Mouse (Mus musculus) heart, embryonic 16.5 days (tissue): ENCODE results near the gene Pcare. TPM values are rescaled to one million over a fixed set of nuclear protein-coding genes. Genes with fewer than 3 reads are reported as not detected.
A peak's percentile ranks its signal among the peaks of the same experiment; 100 is the strongest.

Source experiments
- ATAC-seq: fragments of 200-750 bp; cut with Nextera tagmentation; replicated peaks from 2 replicates; pipeline ENCODE4 v1.8.0; 2017; ENCODE audit warnings: moderate number of reproducible peaks; ENCODE audit not compliant: insufficient read depth, low FRiP score; ENCODE audit errors: extremely low read depth
- H3K27ac ChIP-seq: fragments of 300-500 bp; sonication (generic); 2 replicates; pipeline ENCODE4 v1.5.1; 2014; ENCODE audit warnings: mild to moderate bottlenecking, low read length, control low read depth, moderate library complexity
- H3K27me3 ChIP-seq: fragments of 300-500 bp; sonication (generic); 2 replicates; pipeline ENCODE4 v1.6.1; 2014; ENCODE audit warnings: low read length, mixed read lengths; ENCODE audit not compliant: control insufficient read depth, insufficient read depth
- H3K36me3 ChIP-seq: fragments of 300-500 bp; sonication (generic); 2 replicates; pipeline ENCODE4 v1.6.1; 2014; ENCODE audit not compliant: control insufficient read depth, insufficient read depth
- H3K4me1 ChIP-seq: fragments of 300-500 bp; sonication (generic); 2 replicates; pipeline ENCODE4 v1.6.1; 2014; ENCODE audit warnings: low read length, mixed read lengths; ENCODE audit not compliant: control insufficient read depth, insufficient read depth
- H3K4me2 ChIP-seq: fragments of 300-500 bp; sonication (generic); 2 replicates; pipeline ENCODE4 v1.6.1; 2014; ENCODE audit warnings: low read depth, mild to moderate bottlenecking, control low read depth, low read length
- H3K4me3 ChIP-seq: fragments of 300-500 bp; sonication (generic); 2 replicates; pipeline ENCODE4 v1.5.1; 2014; ENCODE audit warnings: mild to moderate bottlenecking, control low read depth, low read length
- H3K9ac ChIP-seq: fragments of 300-500 bp; sonication (generic); 2 replicates; pipeline ENCODE4 v1.6.1; 2014; ENCODE audit warnings: low read length, control low read depth
- H3K9me3 ChIP-seq: fragments of 300-500 bp; sonication (generic); replicated peaks from 2 replicates; pipeline ENCODE4 v1.6.1; 2016; ENCODE audit warnings: low read length; ENCODE audit not compliant: control insufficient read depth
- WGBS: fragments of 180-500 bp; shearing (Covaris S2); extraction: QIAGEN DNeasy Blood & Tissue Kit; methylation state at CpG from one replicate; pipeline ENCODE4 v1.1.7; 2014; 5-methylcytosine and 5-hydroxymethylcytosine counted together
- polyA plus RNA-seq: library from polyadenylated mRNA; unstranded; fragments of >200 nt; fragmentation: Nextera tagmentation; extraction: Ambion mirVana; gene quantifications from 2 replicates; pipeline ENCODE4 v1.2.1, GENCODE M21; 2015

Pcare gene
- polyA plus RNA-seq, 1 experiment from 2014 or later = 0.03 TPM

- no peaks in the 10 kb centered on the region for H3K27me3 ChIP-seq
- H3K9ac ChIP-seq = 0 out of 2 replicates have a peak overlapping the region, but pooled peaks have one; percentile 1
- peaks cover 25% of the 10 kb centered on the region for H3K4me1 ChIP-seq
- H3K9me3 ChIP-seq = no peaks in the 10 kb centered on the region
- H3K4me2 ChIP-seq = no peak overlapping the region
- H3K4me3 ChIP-seq = no peak overlapping the region
- 70% methylated on average over 15 of the region's 15 CpGs for WGBS
- H3K27ac ChIP-seq = no peak overlapping the region
- no peak for ATAC-seq
- no peaks in the 10 kb centered on the region for H3K36me3 ChIP-seq
These were observed 56.9 kb downstream of the Pcare start for GRCm38 (mm10) chr17:71695716-71696315.

GRCm38 (mm10) chr17:71695151-71695550 is 57.5 kb downstream of the Pcare start:
- no peak overlapping the region for H3K27ac ChIP-seq
- H3K4me3 ChIP-seq = no peak overlapping the region
- peaks cover 25% of the 10 kb centered on the region for H3K4me1 ChIP-seq
- WGBS = 88% methylated on average over 8 of the region's 8 CpGs
- no peak for ATAC-seq
- H3K4me2 ChIP-seq = no peak overlapping the region
- H3K9ac ChIP-seq = no peak overlapping the region
- no peaks in the 10 kb centered on the region for H3K9me3 ChIP-seq
- H3K36me3 ChIP-seq = no peaks in the 10 kb centered on the region
- no peaks in the 10 kb centered on the region for H3K27me3 ChIP-seq

- H3K4me2 ChIP-seq = no peak overlapping the region
- no peak for ATAC-seq
- 73% methylated on average over 8 of the region's 8 CpGs for WGBS
- no peak overlapping the region for H3K27ac ChIP-seq
- H3K4me1 ChIP-seq = peaks cover 22% of the 10 kb centered on the region
- H3K36me3 ChIP-seq = no peaks in the 10 kb centered on the region
- no peaks in the 10 kb centered on the region for H3K27me3 ChIP-seq
- H3K4me3 ChIP-seq = no peak overlapping the region
- H3K9ac ChIP-seq = no peak overlapping the region
- no peaks in the 10 kb centered on the region for H3K9me3 ChIP-seq
These were observed 58.9 kb downstream of the Pcare start for GRCm38 (mm10) chr17:71693780-71694179.

Other genes with a start within 250 kb of the Pcare start
- 35.2 and 41.0 TPM in 2 replicates for gene Ndc80, start 226.0 kb downstream of the Pcare start, polyA plus RNA-seq
- 0.24 and 0.42 TPM in 2 replicates for gene Spdya, start 200.8 kb downstream of the Pcare start, polyA plus RNA-seq
- 44.1 and 49.7 TPM in 2 replicates for gene Wdr43, start 137.0 kb downstream of the Pcare start, polyA plus RNA-seq
- 2.3 and 3.1 TPM in 2 replicates for gene Togaram2, start 79.6 kb downstream of the Pcare start, polyA plus RNA-seq
- 35.8 and 37.2 TPM in 2 replicates for gene Clip4, start 15.6 kb upstream of the Pcare start, polyA plus RNA-seq